Mouse (Mus musculus): Measurements from ENCODE around the gene Phospho1. TPM values are rescaled to one million over a fixed set of nuclear protein-coding genes. Genes with fewer than 3 reads are reported as not detected.
"Not testable (repeated sequence)": the region's sequence is repeated elsewhere in the genome, so short reads cannot be mapped to it uniquely, and the experiment has no call there.

The Phospho1 gene
- total RNA-seq, 1 experiment from 2014 or later, result 0.37 TPM

- ATAC-seq (replicated peaks; ENCODE audit: low read depth, poor library complexity, severe bottlenecking), result no peak; the same call in 1 of the 2 replicates
Measured at GRCm38 (mm10) chr11:95853684-95854083, 29.4 kb downstream of the Phospho1 start.

- no peak for ATAC-seq (replicated peaks; ENCODE audit: low read depth, poor library complexity, severe bottlenecking)
Measured at GRCm38 (mm10) chr11:95857306-95857705, 33.0 kb downstream of the Phospho1 start.

GRCm38 (mm10) chr11:95857716-95858527 is 33.6 kb downstream of the Phospho1 start:
- ATAC-seq (replicated peaks; ENCODE audit: low read depth, poor library complexity, severe bottlenecking), result no peak

GRCm38 (mm10) chr11:95858528-95859467 is 34.5 kb downstream of the Phospho1 start:
- peak; percentile 91 for ATAC-seq (replicated peaks; ENCODE audit: low read depth, poor library complexity, severe bottlenecking)

- ATAC-seq (replicated peaks; ENCODE audit: low read depth, poor library complexity, severe bottlenecking), result peak; percentile 45
Measured at GRCm38 (mm10) chr11:95859468-95859855, 35.2 kb downstream of the Phospho1 start.

- 0 out of 2 replicates have a peak, but pooled peaks have one; percentile 13 for ATAC-seq (replicated peaks; ENCODE audit: low read depth, poor library complexity, severe bottlenecking)
Measured at GRCm38 (mm10) chr11:95860071-95860490, 35.8 kb downstream of the Phospho1 start.

GRCm38 (mm10) chr11:95861397-95861796 is 37.1 kb downstream of the Phospho1 start:
- ATAC-seq (replicated peaks; ENCODE audit: low read depth, poor library complexity, severe bottlenecking), result no peak

GRCm38 (mm10) chr11:95869442-95869841 is 45.1 kb downstream of the Phospho1 start:
- no peak for ATAC-seq (replicated peaks; ENCODE audit: low read depth, poor library complexity, severe bottlenecking)

- peak; percentile 32; the same call in 1 of the 2 replicates for ATAC-seq (replicated peaks; ENCODE audit: low read depth, poor library complexity, severe bottlenecking)
Measured at GRCm38 (mm10) chr11:95869918-95870470, 45.7 kb downstream of the Phospho1 start.

- no peak for ATAC-seq (replicated peaks; ENCODE audit: low read depth, poor library complexity, severe bottlenecking)
Measured at GRCm38 (mm10) chr11:95875804-95876203, 51.5 kb downstream of the Phospho1 start.

- peak; percentile 72 for ATAC-seq (replicated peaks; ENCODE audit: low read depth, poor library complexity, severe bottlenecking)
Measured at GRCm38 (mm10) chr11:95876296-95876695, 52.0 kb downstream of the Phospho1 start.

- ATAC-seq (replicated peaks; ENCODE audit: low read depth, poor library complexity, severe bottlenecking), result not testable (repeated sequence)
Measured at GRCm38 (mm10) chr11:95879861-95880260, 55.6 kb downstream of the Phospho1 start.

Other genes with a start within 250 kb of the Phospho1 start
- gene Ngfr, start 236.8 kb upstream of the Phospho1 start, total RNA-seq (2017), result not detected in 2 replicates
- 116 and 119 TPM in 2 replicates for gene Phb, start 157.5 kb upstream of the Phospho1 start, total RNA-seq (2017)
- gene Zfp652, start 111.8 kb upstream of the Phospho1 start, total RNA-seq (2017), result 19.7 and 22.2 TPM in 2 replicates
- gene B130006D01Rik, start 100.9 kb upstream of the Phospho1 start, total RNA-seq (2017), result 1.5 and 1.6 TPM in 2 replicates
- 2.6 and 10.2 TPM in 2 replicates for gene Gngt2, start 12.7 kb downstream of the Phospho1 start, total RNA-seq (2017)
- gene Abi3, start 18.0 kb downstream of the Phospho1 start, total RNA-seq (2017), result 5.9 TPM in 2 replicates
- gene B4galnt2, start 90.4 kb downstream of the Phospho1 start, total RNA-seq (2017), result not detected in 2 replicates
- not detected in 2 replicates for gene Igf2bp1, start 181.4 kb downstream of the Phospho1 start, total RNA-seq (2017)
- gene Gip, start 200.0 kb downstream of the Phospho1 start, total RNA-seq (2017), result not detected in 2 replicates
- 41.2 and 42.4 TPM in 2 replicates for gene Snf8, start 210.4 kb downstream of the Phospho1 start, total RNA-seq (2017)
- gene Ube2z, start 240.9 kb downstream of the Phospho1 start, total RNA-seq (2017), result 12.0 and 20.1 TPM in 2 replicates